Mouse (Mus musculus): ENCODE measurements around the gene Rasgef1b. TPM values are rescaled to one million over a fixed set of nuclear protein-coding genes. Genes with fewer than 3 reads are reported as not detected.

Gene Rasgef1b
- polyA plus RNA-seq, 1 experiment from 2014 or later, result 25.5 TPM

- DNase-seq (ENCODE audit: low spot score), result no peak
- WGBS, result 70% methylated on average over 11 of the region's 11 CpGs
- H3K9ac ChIP-seq (ENCODE audit: low read length), result no peak overlapping the region
Measured at GRCm38 (mm10) chr5:99236888-99237752, 491.7 kb downstream of the Rasgef1b start.

DNA sequence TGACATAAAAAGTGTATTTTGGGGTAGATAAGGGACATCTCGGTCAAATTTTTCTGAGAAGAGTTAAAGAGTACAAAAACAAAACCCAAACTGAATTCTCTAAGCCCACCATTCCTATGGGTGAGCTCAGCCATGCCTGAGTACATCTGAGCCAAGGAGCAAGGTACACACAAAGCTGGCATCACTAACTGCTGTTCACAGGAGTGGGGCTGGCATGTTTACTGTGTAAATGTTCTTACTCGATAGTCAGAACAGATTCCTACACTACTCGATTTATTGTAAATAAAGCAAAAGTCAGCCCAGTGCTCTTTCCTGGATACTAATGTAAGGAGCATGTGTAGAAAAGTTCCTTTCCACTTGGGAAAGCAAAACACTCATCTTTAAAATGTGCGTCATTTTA lies 492.4 kb downstream of the Rasgef1b start:
- Histone ChIP-seq H3K4me3 (ENCODE audit: low read depth, low read length) (no peak overlapping the region), H3K4me1 (replicated peaks; ENCODE audit: control insufficient read depth, insufficient read depth, low read length) (no peaks in the 10 kb centered on the region), H3K9ac (ENCODE audit: low read length) (no peak overlapping the region), H3K9me3 (ENCODE audit: control insufficient read depth, low read length) (no peaks in the 10 kb centered on the region), H3K4me2 (ENCODE audit: low read depth, low read length, severe bottlenecking) (no peak overlapping the region), H3K27ac (ENCODE audit: low read depth, low read length) (no peak overlapping the region), H3K27me3 (ENCODE audit: control insufficient read depth, insufficient read depth, low read length) (no peaks in the 10 kb centered on the region), H3K36me3 (ENCODE audit: control insufficient read depth, insufficient read depth, low read length) (no peaks in the 10 kb centered on the region)
- ATAC-seq (replicated peaks; ENCODE audit: low FRiP score), result no peak
- no peak for DNase-seq (ENCODE audit: low spot score)
- 92% methylated on average over 4 of the region's 4 CpGs for WGBS

More at GRCm38 (mm10) chr5:99236888-99237752, 491.7 kb downstream of the Rasgef1b start:
- Histone ChIP-seq H3K4me1 (replicated peaks; ENCODE audit: control insufficient read depth, insufficient read depth, low read length) (no peaks in the 10 kb centered on the region), H3K4me2 (ENCODE audit: low read depth, low read length, severe bottlenecking) (no peak overlapping the region), H3K9me3 (ENCODE audit: control insufficient read depth, low read length) (no peaks in the 10 kb centered on the region), H3K27me3 (ENCODE audit: control insufficient read depth, insufficient read depth, low read length) (no peaks in the 10 kb centered on the region), H3K36me3 (ENCODE audit: control insufficient read depth, insufficient read depth, low read length) (no peaks in the 10 kb centered on the region), H3K4me3 (ENCODE audit: low read depth, low read length) (no peak overlapping the region), H3K27ac (ENCODE audit: low read depth, low read length) (no peak overlapping the region)
- ATAC-seq (replicated peaks; ENCODE audit: low FRiP score), result no peak

DNA sequence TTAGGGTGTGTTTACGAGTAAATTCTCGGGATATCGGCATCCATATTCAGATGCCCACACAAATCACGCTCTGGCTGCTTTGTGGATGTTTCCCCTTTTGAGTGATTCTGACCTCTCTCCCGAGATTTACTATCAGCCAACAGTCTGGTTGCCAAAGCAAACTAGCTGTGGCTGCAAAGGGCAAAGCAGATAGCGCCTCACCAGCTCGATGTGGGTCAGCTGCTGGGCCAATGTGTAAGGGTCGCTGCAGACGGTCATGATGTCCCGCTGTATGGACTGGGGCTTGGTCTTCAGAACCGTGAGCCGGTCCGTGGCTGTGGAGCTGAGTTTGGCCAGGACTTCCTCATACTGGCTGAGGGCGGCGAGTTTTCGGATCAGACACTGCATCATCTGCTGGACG lies 494.6 kb downstream of the Rasgef1b start:
- no peaks in the 10 kb centered on the region for H3K9me3 ChIP-seq (ENCODE audit: control insufficient read depth, low read length)
- DNase-seq (ENCODE audit: low spot score) (no peak), ATAC-seq (replicated peaks; ENCODE audit: low FRiP score) (no peak)
- H3K9ac ChIP-seq (ENCODE audit: low read length), result no peak overlapping the region
- H3K4me1 ChIP-seq (replicated peaks; ENCODE audit: control insufficient read depth, insufficient read depth, low read length), result no peaks in the 10 kb centered on the region
- 96% methylated on average over 17 of the region's 17 CpGs for WGBS
- no peak overlapping the region for H3K4me3 ChIP-seq (ENCODE audit: low read depth, low read length)
- H3K4me2 ChIP-seq (ENCODE audit: low read depth, low read length, severe bottlenecking), result no peak overlapping the region
- H3K27me3 ChIP-seq (ENCODE audit: control insufficient read depth, insufficient read depth, low read length), result no peaks in the 10 kb centered on the region
- no peak overlapping the region for H3K27ac ChIP-seq (ENCODE audit: low read depth, low read length)
- H3K36me3 ChIP-seq (ENCODE audit: control insufficient read depth, insufficient read depth, low read length), result no peaks in the 10 kb centered on the region

DNA sequence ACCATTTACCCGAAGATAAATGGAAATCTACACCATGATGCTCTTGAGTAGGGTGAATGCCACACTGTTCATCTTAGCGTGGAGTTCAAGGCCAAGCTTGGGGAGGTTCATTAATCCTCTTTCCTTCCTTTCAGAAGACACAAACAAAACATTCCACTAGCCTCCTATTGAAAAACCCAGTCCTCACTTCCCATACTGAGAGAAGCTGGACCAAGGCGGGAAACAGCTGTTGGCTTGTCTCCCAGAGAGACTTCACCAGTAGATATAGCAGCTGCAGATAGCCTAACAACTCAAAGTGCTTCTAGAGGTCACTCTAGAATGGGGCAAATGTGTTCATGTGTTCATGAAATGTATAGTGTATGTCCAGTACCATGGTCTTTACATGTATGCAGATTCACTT lies 495.7 kb downstream of the Rasgef1b start:
- no peak overlapping the region for H3K27ac ChIP-seq (ENCODE audit: low read depth, low read length)
- H3K4me2 ChIP-seq (ENCODE audit: low read depth, low read length, severe bottlenecking), result no peak overlapping the region
- no peak for ATAC-seq (replicated peaks; ENCODE audit: low FRiP score)

DNA sequence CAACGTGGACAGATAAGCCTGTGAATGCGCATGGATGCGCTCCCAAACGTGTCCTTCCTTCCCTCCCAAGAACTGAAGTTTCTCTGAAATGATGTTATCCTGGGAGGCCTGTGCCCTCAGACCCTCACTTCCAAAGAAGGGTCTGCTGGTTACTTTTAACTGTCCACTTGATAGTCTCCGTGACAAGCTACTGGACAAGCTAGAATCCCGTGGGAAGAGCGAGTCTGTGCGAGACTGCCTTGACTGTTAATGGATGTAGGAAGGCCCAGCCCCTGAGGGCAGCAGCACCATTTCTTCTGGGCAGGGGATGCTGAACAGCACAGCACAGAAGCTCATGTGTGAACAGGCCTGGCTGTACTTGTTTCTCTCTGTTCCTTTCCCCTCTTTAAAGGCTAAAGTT lies 496.5 kb downstream of the Rasgef1b start:
- Histone ChIP-seq H3K4me2 (ENCODE audit: low read depth, low read length, severe bottlenecking) (no peak overlapping the region), H3K4me3 (ENCODE audit: low read depth, low read length) (no peak overlapping the region), H3K4me1 (replicated peaks; ENCODE audit: control insufficient read depth, insufficient read depth, low read length) (no peaks in the 10 kb centered on the region), H3K27me3 (ENCODE audit: control insufficient read depth, insufficient read depth, low read length) (no peaks in the 10 kb centered on the region), H3K36me3 (ENCODE audit: control insufficient read depth, insufficient read depth, low read length) (no peaks in the 10 kb centered on the region), H3K9ac (ENCODE audit: low read length) (no peak overlapping the region), H3K9me3 (ENCODE audit: control insufficient read depth, low read length) (no peaks in the 10 kb centered on the region), H3K27ac (ENCODE audit: low read depth, low read length) (no peak overlapping the region)
- no peak for ATAC-seq (replicated peaks; ENCODE audit: low FRiP score)
- 92% methylated on average over 8 of the region's 8 CpGs for WGBS
- no peak for DNase-seq (ENCODE audit: low spot score)

More for the DNA sequence above, 495.7 kb downstream of the Rasgef1b start:
- H3K9ac ChIP-seq (ENCODE audit: low read length), result no peak overlapping the region
- no peaks in the 10 kb centered on the region for H3K9me3 ChIP-seq (ENCODE audit: control insufficient read depth, low read length)
- H3K36me3 ChIP-seq (ENCODE audit: control insufficient read depth, insufficient read depth, low read length), result no peaks in the 10 kb centered on the region
- H3K27me3 ChIP-seq (ENCODE audit: control insufficient read depth, insufficient read depth, low read length), result no peaks in the 10 kb centered on the region
- no peaks in the 10 kb centered on the region for H3K4me1 ChIP-seq (replicated peaks; ENCODE audit: control insufficient read depth, insufficient read depth, low read length)
- no peak overlapping the region for H3K4me3 ChIP-seq (ENCODE audit: low read depth, low read length)
- WGBS, result 77% methylated on average over 3 of the region's 3 CpGs
- no peak for DNase-seq (ENCODE audit: low spot score)

GRCm38 (mm10) chr5:99230476-99230875 lies 498.4 kb downstream of the Rasgef1b start:
- H3K4me2 ChIP-seq (ENCODE audit: low read depth, low read length, severe bottlenecking), result no peak overlapping the region
- DNase-seq (ENCODE audit: low spot score) (no peak), ATAC-seq (replicated peaks; ENCODE audit: low FRiP score) (no peak)
- no peaks in the 10 kb centered on the region for H3K27me3 ChIP-seq (ENCODE audit: control insufficient read depth, insufficient read depth, low read length)
- H3K4me1 ChIP-seq (replicated peaks; ENCODE audit: control insufficient read depth, insufficient read depth, low read length), result no peaks in the 10 kb centered on the region
- whole genome bisulfite sequencing, result 90% methylated on average over 7 of the region's 7 CpGs
- no peaks in the 10 kb centered on the region for H3K9me3 ChIP-seq (ENCODE audit: control insufficient read depth, low read length)
- no peaks in the 10 kb centered on the region for H3K36me3 ChIP-seq (ENCODE audit: control insufficient read depth, insufficient read depth, low read length)
- H3K4me3 ChIP-seq (ENCODE audit: low read depth, low read length), result no peak overlapping the region
- H3K27ac ChIP-seq (ENCODE audit: low read depth, low read length), result no peak overlapping the region
- H3K9ac ChIP-seq (ENCODE audit: low read length), result no peak overlapping the region

- Histone ChIP-seq H3K4me1 (replicated peaks; ENCODE audit: control insufficient read depth, insufficient read depth, low read length) (no peaks in the 10 kb centered on the region), H3K4me3 (ENCODE audit: low read depth, low read length) (no peak overlapping the region), H3K27me3 (ENCODE audit: control insufficient read depth, insufficient read depth, low read length) (no peaks in the 10 kb centered on the region), H3K4me2 (ENCODE audit: low read depth, low read length, severe bottlenecking) (no peak overlapping the region), H3K9ac (ENCODE audit: low read length) (no peak overlapping the region), H3K27ac (ENCODE audit: low read depth, low read length) (no peak overlapping the region), H3K9me3 (ENCODE audit: control insufficient read depth, low read length) (no peaks in the 10 kb centered on the region), H3K36me3 (ENCODE audit: control insufficient read depth, insufficient read depth, low read length) (no peaks in the 10 kb centered on the region)
- ATAC-seq (replicated peaks; ENCODE audit: low FRiP score) (no peak), DNase-seq (ENCODE audit: low spot score) (no peak)
- WGBS, result 78% methylated on average over 4 of the region's 4 CpGs
Measured at GRCm38 (mm10) chr5:99227361-99227760, 501.5 kb downstream of the Rasgef1b start.

GRCm38 (mm10) chr5:99224571-99225011 lies 504.3 kb downstream of the Rasgef1b start:
- Histone ChIP-seq H3K4me2 (ENCODE audit: low read depth, low read length, severe bottlenecking) (no peak overlapping the region), H3K36me3 (ENCODE audit: control insufficient read depth, insufficient read depth, low read length) (no peaks in the 10 kb centered on the region; the same call in 1 of the 2 replicates), H3K9ac (ENCODE audit: low read length) (no peak overlapping the region), H3K27me3 (ENCODE audit: control insufficient read depth, insufficient read depth, low read length) (no peaks in the 10 kb centered on the region), H3K9me3 (ENCODE audit: control insufficient read depth, low read length) (no peaks in the 10 kb centered on the region), H3K27ac (ENCODE audit: low read depth, low read length) (no peak overlapping the region), H3K4me1 (replicated peaks; ENCODE audit: control insufficient read depth, insufficient read depth, low read length) (no peaks in the 10 kb centered on the region), H3K4me3 (ENCODE audit: low read depth, low read length) (no peak overlapping the region)
- DNase-seq (ENCODE audit: low spot score), result no peak
- no peak for ATAC-seq (replicated peaks; ENCODE audit: low FRiP score)
- 66% methylated on average over 5 of the region's 5 CpGs for WGBS
